Mouse (Mus musculus) CD4-positive naive resting alpha-beta T cell, adult 57 days (primary cell): ENCODE data around the gene Ucp1. TPM values are rescaled to one million over a fixed set of nuclear protein-coding genes. Genes with fewer than 3 reads are reported as not detected.

Experiments used
- total RNA-seq: library from RNA; stranded (reverse); gene quantifications from one replicate; pipeline ENCODE4 v1.2.4, GENCODE M21; 2023

Ucp1 gene
- total RNA-seq: not detected

DNA sequence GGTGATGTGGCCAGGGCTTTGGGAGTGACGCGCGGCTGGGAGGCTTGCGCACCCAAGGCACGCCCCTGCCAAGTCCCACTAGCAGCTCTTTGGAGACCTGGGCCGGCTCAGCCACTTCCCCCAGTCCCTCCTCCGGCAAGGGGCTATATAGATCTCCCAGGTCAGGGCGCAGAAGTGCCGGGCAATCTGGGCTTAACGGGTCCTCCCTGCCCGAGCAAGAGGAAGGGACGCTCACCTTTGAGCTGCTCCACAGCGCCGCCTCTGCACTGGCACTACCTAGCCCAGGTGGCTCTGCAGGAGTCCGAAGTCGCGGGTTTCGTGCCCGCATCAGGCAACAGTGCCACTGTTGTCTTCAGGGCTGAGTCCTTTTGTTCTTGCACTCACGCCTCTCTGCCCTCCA lies at the start of gene Ucp1:
Gene Ucp1, plus strand, starts transcription at position 177 of the 400 bp plus-strand sequence.

DNA sequence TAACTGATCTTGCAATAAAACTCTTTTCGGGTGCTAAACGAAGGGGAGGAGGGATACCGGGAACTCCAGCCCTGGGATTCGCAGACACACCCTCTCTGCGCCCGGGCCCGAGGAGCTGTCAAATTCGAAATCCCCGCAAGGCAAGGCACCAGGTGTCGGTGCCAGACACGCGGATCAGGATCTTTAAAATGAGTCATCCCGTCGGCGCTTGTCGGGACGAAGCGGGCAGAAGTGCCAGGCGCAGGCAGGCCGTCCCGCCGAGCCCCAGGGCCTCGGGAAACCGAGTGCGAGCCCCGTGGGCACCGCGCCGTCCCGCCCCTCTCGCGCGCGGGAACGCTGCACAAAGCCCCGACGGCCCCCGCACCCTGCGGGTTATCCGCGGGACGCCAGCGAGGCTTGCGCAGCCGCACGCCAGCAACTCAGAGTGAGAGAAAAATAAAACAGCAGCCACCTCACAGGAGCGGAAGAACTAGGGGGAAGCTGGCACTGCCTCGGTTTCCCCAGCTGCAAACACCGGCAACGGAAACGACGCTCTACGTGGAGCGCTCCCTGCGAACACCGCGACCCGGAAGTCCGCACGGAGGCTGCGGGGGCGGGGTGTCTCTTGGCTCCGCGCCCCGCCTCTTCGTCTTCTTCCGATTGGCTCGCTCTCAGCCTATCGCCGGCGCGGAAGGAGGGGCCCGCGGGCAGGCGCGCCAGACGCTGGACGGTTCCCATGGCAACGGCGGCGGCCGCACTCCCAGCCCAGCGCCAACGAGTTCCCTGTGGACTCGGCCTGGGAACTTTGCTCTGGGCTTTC lies 41.9 kb downstream of the Ucp1 start, which contains the start of gene Elmod2:
Gene Elmod2, minus strand, starts transcription at position 588 of the 799 bp plus-strand sequence.

Other genes with a start within 250 kb of the Ucp1 start
- 3.3 TPM for gene Tbc1d9, start 125.0 kb upstream of the Ucp1 start, total RNA-seq
- not detected for gene Gm10645, start 124.2 kb upstream of the Ucp1 start, total RNA-seq
- 5.6 TPM for gene Elmod2, start 42.1 kb downstream of the Ucp1 start, total RNA-seq
- not detected for gene Mgat4d, start 58.1 kb downstream of the Ucp1 start, total RNA-seq
- not detected for gene Clgn, start 99.5 kb downstream of the Ucp1 start, total RNA-seq
- gene Scoc, start 168.0 kb downstream of the Ucp1 start, total RNA-seq: 21.1 TPM
- gene Olfr370, start 245.4 kb downstream of the Ucp1 start, total RNA-seq: not detected